Mouse (Mus musculus) hindbrain, postnatal 0 days (tissue): ENCODE measurements at regions not wholly inside any gene's neighbourhood (a gene's known extent, or its start where the extent isn't known, plus 50 kb on each side); places are given as distances from the start of the nearest gene placed in this dataset.

Experiments used
- ATAC-seq: fragments of 200-750 bp; cut with Nextera tagmentation; 2 replicates; pipeline ENCODE4 v1.8.0; 2017; ENCODE audit warnings: mild to moderate bottlenecking, moderate TSS enrichment, moderate library complexity
- DNase-seq: peaks from one replicate; pipeline ENCODE4 v3.0.0-alpha.2; 2015; ENCODE audit warnings: low spot score
- H3K27ac ChIP-seq: fragments of 300-500 bp; sonication (generic); 2 replicates; pipeline ENCODE4 v1.5.1; 2014; ENCODE audit warnings: mild to moderate bottlenecking
- H3K27me3 ChIP-seq: fragments of 300-500 bp; sonication (generic); 2 replicates; pipeline ENCODE4 v1.6.1; 2014; ENCODE audit warnings: low read length, mixed read lengths; ENCODE audit not compliant: insufficient read depth
- H3K36me3 ChIP-seq: fragments of 300-500 bp; sonication (generic); 2 replicates; pipeline ENCODE4 v1.6.1; 2014; ENCODE audit warnings: low read length, mixed read lengths; ENCODE audit not compliant: insufficient read depth
- H3K4me1 ChIP-seq: fragments of 300-500 bp; sonication (generic); 2 replicates; pipeline ENCODE4 v1.6.1; 2014; ENCODE audit warnings: antibody characterized with exemption, low read length, mixed read lengths; ENCODE audit not compliant: insufficient read depth
- H3K4me2 ChIP-seq: fragments of 300-500 bp; sonication (generic); 2 replicates; pipeline ENCODE4 v1.6.1; 2014; ENCODE audit warnings: low read depth, mild to moderate bottlenecking, low read length, moderate library complexity, mixed read lengths
- H3K4me3 ChIP-seq: fragments of 300-500 bp; sonication (generic); 2 replicates; pipeline ENCODE4 v1.5.1; 2014; ENCODE audit warnings: low read length
- H3K9ac ChIP-seq: fragments of 300-500 bp; sonication (generic); replicated peaks from 2 replicates; pipeline ENCODE4 v1.6.1; 2014; ENCODE audit warnings: mild to moderate bottlenecking, low read length, moderate library complexity, mixed read lengths
- H3K9me3 ChIP-seq: fragments of 300-500 bp; sonication (generic); 2 replicates; pipeline ENCODE4 v1.6.1; 2016; ENCODE audit warnings: low read length, mixed read lengths
- CTCF ChIP-seq: IDR thresholded peaks from 2 replicates; pipeline ENCODE4 v1.5.1; 2016; ENCODE audit warnings: antibody characterized with exemption, control low read depth, low read depth
- WGBS: fragments of 180-500 bp; shearing (Covaris S2); extraction: QIAGEN DNeasy Blood & Tissue Kit; methylation state at CpG from one replicate; pipeline ENCODE4 v1.1.7; 2014; 5-methylcytosine and 5-hydroxymethylcytosine counted together

DNA sequence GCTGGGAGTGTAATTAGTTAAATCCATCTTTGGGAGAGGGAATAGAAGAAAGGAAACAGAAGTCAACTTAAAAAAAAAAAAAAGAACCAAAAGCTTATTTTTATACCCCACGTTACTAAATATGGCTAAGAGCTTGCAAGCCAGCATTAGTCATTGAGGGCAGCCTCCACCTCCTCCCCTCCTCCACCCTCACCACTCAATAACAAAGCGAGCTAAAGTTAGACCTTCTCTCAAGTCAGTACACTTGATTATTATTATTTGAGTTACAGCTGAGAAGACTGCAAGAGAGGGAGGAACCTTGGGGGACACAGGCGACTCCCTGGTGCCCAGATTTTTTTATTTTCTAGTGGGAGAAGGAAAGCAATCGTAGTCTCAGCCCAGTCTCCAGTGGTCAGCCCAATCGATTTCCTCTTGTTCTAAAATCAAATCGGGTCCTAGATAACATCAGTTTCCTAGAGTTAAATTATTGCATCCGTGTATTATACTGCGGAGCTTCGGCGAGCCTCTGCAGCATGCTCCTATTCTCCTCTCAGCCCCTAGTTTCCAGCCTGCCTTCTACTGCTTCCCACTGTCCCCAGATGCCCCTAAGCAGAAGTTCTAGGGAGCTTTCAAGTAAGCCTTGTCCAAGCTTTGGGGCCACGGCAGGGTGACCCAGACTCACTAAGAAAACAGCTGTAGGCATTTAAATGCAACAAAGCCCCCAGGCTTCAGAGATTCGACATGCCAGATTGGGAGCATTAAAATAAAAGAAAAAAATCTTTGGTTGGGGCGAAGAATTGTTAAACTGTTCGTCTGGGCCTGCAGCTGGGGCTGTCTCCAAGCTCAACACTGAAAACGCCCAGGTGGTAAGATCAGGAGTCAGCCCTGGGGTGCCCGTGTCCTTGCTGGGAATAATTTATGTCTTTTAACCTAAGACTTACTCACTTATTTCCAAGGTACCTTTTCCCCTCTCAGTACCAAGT, 196.0 kb upstream of the BC052040 start:
- H3K9me3 ChIP-seq = no peaks in the 10 kb centered on the region
- WGBS = 45% methylated on average over 16 of the region's 16 CpGs
- H3K9ac ChIP-seq = no peak overlapping the region
- TF ChIP-seq CTCF = no peak
- H3K36me3 ChIP-seq = no peaks in the 10 kb centered on the region
- H3K27me3 ChIP-seq = no peaks in the 10 kb centered on the region
- ATAC-seq = no peak
- H3K27ac ChIP-seq = no peak overlapping the region
- no peaks in the 10 kb centered on the region for H3K4me1 ChIP-seq
- H3K4me3 ChIP-seq = no peak overlapping the region
- no peak overlapping the region for H3K4me2 ChIP-seq
- no peak for DNase-seq

- H3K4me2 ChIP-seq = no peak overlapping the region
- H3K9me3 ChIP-seq = no peaks in the 10 kb centered on the region
- no peaks in the 10 kb centered on the region for H3K36me3 ChIP-seq
- no peak overlapping the region for H3K27ac ChIP-seq
- TF ChIP-seq CTCF = no peak
- H3K4me1 ChIP-seq = no peaks in the 10 kb centered on the region
- no peak overlapping the region for H3K4me3 ChIP-seq
- DNase-seq (no peak), ATAC-seq (no peak)
- no peaks in the 10 kb centered on the region for H3K27me3 ChIP-seq
- 88% methylated on average over 7 of the region's 7 CpGs for WGBS
- H3K9ac ChIP-seq = no peak overlapping the region
These were observed 189.9 kb upstream of the BC052040 start for GRCm38 (mm10) chr2:115391575-115391974.

GRCm38 (mm10) chr2:115392082-115392762, 189.3 kb upstream of the BC052040 start:
- Histone ChIP-seq H3K4me1 (no peaks in the 10 kb centered on the region), H3K4me3 (no peak overlapping the region), H3K4me2 (no peak overlapping the region), H3K27me3 (no peaks in the 10 kb centered on the region), H3K27ac (no peak overlapping the region), H3K9ac (no peak overlapping the region), H3K9me3 (no peaks in the 10 kb centered on the region), H3K36me3 (no peaks in the 10 kb centered on the region)
- ATAC-seq (no peak), DNase-seq (no peak)
- 91% methylated on average over 8 of the region's 8 CpGs for WGBS
- no peak for TF ChIP-seq CTCF

DNA sequence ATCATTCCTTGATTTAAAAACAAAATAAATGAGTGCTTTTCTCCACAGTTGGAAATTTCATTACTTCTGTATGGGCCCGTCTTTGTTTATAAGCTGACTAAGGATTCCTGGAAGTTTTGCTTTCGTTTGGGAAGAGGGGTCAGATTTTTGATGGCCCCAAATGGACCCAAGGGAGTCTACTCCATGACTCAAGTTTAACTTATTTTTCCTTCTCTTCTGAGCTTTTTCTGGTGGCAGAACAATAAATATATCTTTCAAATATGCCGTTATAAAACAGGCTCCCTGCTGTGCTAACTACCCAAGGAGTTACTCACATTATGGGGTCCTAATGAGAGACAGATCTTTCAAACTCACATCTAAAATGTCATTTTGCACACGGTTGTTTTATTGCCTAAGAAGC, 187.4 kb upstream of the BC052040 start:
- DNase-seq (no peak), ATAC-seq (no peak)
- no peak overlapping the region for H3K4me2 ChIP-seq
- H3K4me1 ChIP-seq = no peaks in the 10 kb centered on the region
- no peaks in the 10 kb centered on the region for H3K27me3 ChIP-seq
- no peak overlapping the region for H3K4me3 ChIP-seq
- no peak overlapping the region for H3K27ac ChIP-seq
- WGBS = 57% methylated on average over 4 of the region's 4 CpGs
- no peaks in the 10 kb centered on the region for H3K9me3 ChIP-seq
- no peak overlapping the region for H3K9ac ChIP-seq
- TF ChIP-seq CTCF = no peak
- H3K36me3 ChIP-seq = no peaks in the 10 kb centered on the region

GRCm38 (mm10) chr2:115398550-115398949, 183.0 kb upstream of the BC052040 start:
- Histone ChIP-seq H3K36me3 (no peaks in the 10 kb centered on the region), H3K9me3 (no peaks in the 10 kb centered on the region), H3K4me2 (no peak overlapping the region), H3K27me3 (no peaks in the 10 kb centered on the region), H3K4me3 (no peak overlapping the region), H3K27ac (no peak overlapping the region), H3K9ac (no peak overlapping the region), H3K4me1 (no peaks in the 10 kb centered on the region)
- no peak for DNase-seq
- ATAC-seq = no peak
- WGBS = 83% methylated on average over 4 of the region's 4 CpGs
- TF ChIP-seq CTCF = no peak

DNA sequence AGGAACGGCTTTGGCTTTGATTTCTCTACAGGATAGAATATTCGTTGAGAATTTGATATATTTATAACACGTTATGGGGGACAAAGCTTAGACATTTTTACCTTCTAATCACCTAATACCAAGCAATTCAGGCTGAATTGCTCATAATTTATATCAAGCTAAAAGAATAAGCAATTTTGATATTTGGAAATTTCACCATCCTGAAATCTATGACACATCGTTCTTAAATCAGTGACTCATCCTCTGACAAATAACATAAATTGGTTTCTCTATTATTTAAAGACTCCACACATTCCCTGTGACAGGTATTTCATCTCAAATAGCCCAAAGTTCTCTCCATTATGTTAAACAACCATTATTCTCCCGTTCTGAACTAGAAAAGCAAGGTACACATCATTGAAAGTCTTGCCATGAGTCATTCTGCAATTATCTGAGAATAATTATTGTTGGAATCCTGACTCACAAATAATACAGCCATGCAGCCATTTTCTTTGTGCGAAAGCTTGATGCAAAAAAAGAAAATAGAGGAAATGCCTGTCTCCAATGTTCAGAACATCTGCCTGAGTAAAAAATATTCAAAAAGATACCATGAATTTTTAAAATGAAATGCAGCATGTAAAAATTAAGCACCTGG, 182.3 kb upstream of the BC052040 start:
- 83% methylated on average over 6 of the region's 6 CpGs for WGBS

More for the DNA sequence above, 182.3 kb upstream of the BC052040 start:
- Histone ChIP-seq H3K27ac (no peak overlapping the region), H3K9ac (no peak overlapping the region), H3K4me2 (no peak overlapping the region), H3K9me3 (no peaks in the 10 kb centered on the region), H3K4me1 (no peaks in the 10 kb centered on the region), H3K4me3 (no peak overlapping the region), H3K27me3 (no peaks in the 10 kb centered on the region), H3K36me3 (no peaks in the 10 kb centered on the region)
- TF ChIP-seq CTCF = no peak
- ATAC-seq (no peak), DNase-seq (no peak)
